Mouse (Mus musculus) erythroblast, adult 5-6 weeks (primary cell): ENCODE results near the gene Echdc3. TPM values are rescaled to one million over a fixed set of nuclear protein-coding genes. Genes with fewer than 3 reads are reported as not detected.
A peak's percentile ranks its signal among the peaks of the same experiment; 100 is the strongest.

Experiments used
- ATAC-seq: replicated peaks from 2 replicates; pipeline ENCODE4 v1.8.0; 2016; ENCODE audit warnings: moderate number of reproducible peaks, mild to moderate bottlenecking, moderate TSS enrichment, inconsistent platforms; ENCODE audit not compliant: poor library complexity, low FRiP score, severe bottlenecking
- total RNA-seq, 2 experiments: library from RNA; stranded (forward) in 1 of 2; stranded (reverse) in 1 of 2; fragments of 150-400 nt in 1 of 2; fragments of 200-764, 138-1000 nt in 1 of 2; gene quantifications; 2 replicates each; pipeline versions ENCODE4 v1.2.3 to v1.2.4; 2015 to 2017; ENCODE audit warnings: low replicate concordance in 2 of 2

The Echdc3 gene
- total RNA-seq (2015; ENCODE audit: low replicate concordance) (not detected in 2 replicates), total RNA-seq (2017; ENCODE audit: low replicate concordance) (1.1 and 1.8 TPM in 2 replicates)

GRCm38 (mm10) chr2:6212724-6213511 is at the start of gene Echdc3:
Gene Echdc3 (minus strand): TSS chr2:6213033.
- ATAC-seq, result peak; percentile 53; the same call in 1 of the 2 replicates

- no peak for ATAC-seq
These were observed 48.9 kb upstream of the Echdc3 start for GRCm38 (mm10) chr2:6261718-6262117.

- no peak for ATAC-seq
These were observed 48.4 kb upstream of the Echdc3 start for GRCm38 (mm10) chr2:6261201-6261672.

- ATAC-seq, result no peak
These were observed 47.8 kb upstream of the Echdc3 start for GRCm38 (mm10) chr2:6260661-6261060.

GRCm38 (mm10) chr2:6259182-6259581 is 46.3 kb upstream of the Echdc3 start:
- ATAC-seq, result no peak

GRCm38 (mm10) chr2:6258026-6258425 is 45.2 kb upstream of the Echdc3 start:
- no peak for ATAC-seq

- ATAC-seq, result no peak
These were observed 44.3 kb upstream of the Echdc3 start for GRCm38 (mm10) chr2:6257146-6257545.

- no peak for ATAC-seq
These were observed 43.4 kb upstream of the Echdc3 start for GRCm38 (mm10) chr2:6255989-6256841.

GRCm38 (mm10) chr2:6255402-6255988 is 42.7 kb upstream of the Echdc3 start:
- ATAC-seq, result no peak

GRCm38 (mm10) chr2:6252491-6252890 is 39.7 kb upstream of the Echdc3 start:
- ATAC-seq, result no peak

GRCm38 (mm10) chr2:6251076-6251496 is 38.3 kb upstream of the Echdc3 start:
- ATAC-seq, result no peak

GRCm38 (mm10) chr2:6241446-6241845 is 28.6 kb upstream of the Echdc3 start:
- no peak for ATAC-seq

GRCm38 (mm10) chr2:6240072-6240471 is 27.2 kb upstream of the Echdc3 start:
- no peak for ATAC-seq

GRCm38 (mm10) chr2:6239333-6239732 is 26.5 kb upstream of the Echdc3 start:
- no peak for ATAC-seq

GRCm38 (mm10) chr2:6238679-6239078 is 25.8 kb upstream of the Echdc3 start:
- ATAC-seq, result no peak

GRCm38 (mm10) chr2:6238244-6238643 is 25.4 kb upstream of the Echdc3 start:
- ATAC-seq, result peak; percentile 48; the same call in 1 of the 2 replicates

- no peak for ATAC-seq
These were observed 20.5 kb upstream of the Echdc3 start for GRCm38 (mm10) chr2:6233353-6233752.

- no peak for ATAC-seq
These were observed 19.9 kb upstream of the Echdc3 start for GRCm38 (mm10) chr2:6232755-6233154.

- no peak for ATAC-seq
These were observed 18.0 kb upstream of the Echdc3 start for GRCm38 (mm10) chr2:6230865-6231264.

GRCm38 (mm10) chr2:6229597-6230290 is 16.9 kb upstream of the Echdc3 start:
- no peak for ATAC-seq
